Mouse (Mus musculus): ENCODE results near the gene Apoa4.

Apoa4 gene

DNA sequence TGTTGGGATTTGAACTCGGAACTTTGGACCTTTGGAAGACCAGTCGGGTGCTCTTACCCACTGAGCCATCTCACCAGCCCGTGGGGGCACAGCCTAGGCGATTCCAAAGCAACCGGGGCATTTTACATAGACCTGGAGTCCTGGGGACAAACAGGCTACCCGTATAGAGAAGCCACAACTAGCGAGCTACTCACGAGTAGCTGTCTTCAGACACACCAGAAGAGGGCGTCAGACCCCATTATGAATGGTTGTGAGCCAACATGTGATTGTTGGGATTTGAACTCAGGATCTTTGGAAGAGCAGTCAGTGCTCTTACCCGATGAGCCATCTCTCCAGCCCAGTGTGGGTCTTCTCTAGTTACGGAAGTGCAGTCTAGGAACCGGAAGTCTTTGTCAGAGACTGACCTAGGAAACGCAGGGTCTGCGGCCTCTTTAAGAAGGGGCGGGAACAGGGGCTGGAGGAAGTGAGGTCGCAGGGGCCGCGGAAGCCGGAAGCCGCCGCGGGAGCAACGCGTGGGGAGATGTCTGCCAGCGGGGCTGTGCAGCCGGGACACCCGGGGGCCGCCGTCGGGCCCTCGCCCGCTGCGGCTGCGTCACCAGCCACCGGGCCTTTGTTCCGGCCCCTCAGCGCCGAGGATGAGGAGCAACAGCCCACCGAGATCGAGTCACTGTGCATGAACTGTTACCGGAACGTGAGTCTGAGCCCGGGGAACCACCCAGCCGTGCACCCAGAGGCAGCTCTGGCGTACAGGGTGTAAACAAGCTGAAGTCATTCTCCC lies 32.4 kb downstream of the Apoa4 start, which contains the start of gene Zpr1:
Zpr1 (plus strand) TSS at position 388 of the 778 bp plus-strand sequence.
- DNase-seq (ENCODE audit: low read depth, low spot score): peak; percentile 91

GRCm38 (mm10) chr9:46274494-46274893 lies 34.0 kb downstream of the Apoa4 start:
- no peak for DNase-seq (ENCODE audit: low read depth, low spot score)

DNA sequence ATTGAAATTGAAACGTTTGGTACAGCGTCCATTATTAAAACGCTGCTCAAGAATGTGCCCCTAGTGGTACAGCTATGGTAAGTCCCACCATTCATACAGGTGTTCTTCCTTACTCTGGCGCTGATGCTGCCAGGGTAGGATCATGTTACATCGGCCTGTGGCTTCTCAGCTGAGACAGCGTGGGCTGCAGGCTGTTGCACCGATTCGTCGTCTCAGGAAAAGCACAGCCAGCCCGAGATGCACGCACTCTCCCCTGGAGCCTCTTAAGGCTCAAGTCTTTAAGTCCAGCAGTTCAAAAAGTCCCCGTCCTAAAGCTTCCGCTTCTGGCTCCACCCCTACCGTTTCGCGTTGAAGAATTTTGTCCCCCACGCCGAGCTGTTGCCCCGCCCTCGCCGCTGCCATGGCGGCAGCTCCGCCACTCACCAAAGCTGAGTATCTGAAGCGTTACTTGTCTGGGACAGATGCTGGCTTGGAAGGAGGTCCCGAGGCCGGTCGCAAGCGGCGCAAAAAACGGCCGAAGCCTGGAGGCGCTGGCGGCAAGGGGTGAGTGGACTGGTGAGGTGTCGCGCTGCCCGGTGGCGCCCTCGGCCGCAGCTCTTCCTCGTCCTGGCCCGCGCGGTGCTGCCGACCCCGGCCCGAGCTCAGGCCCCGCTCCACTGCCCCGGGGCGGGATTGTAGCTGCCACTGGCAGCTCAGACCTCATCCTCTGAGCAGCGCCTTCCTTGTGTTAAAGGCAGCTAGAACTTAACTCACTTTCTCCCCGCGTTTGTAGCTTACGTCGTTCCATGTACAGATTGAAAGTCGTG lies 42.3 kb downstream of the Apoa4 start, which contains the start of gene Bud13:
Bud13 (plus strand) TSS at position 378 of the 806 bp plus-strand sequence.
- DNase-seq (ENCODE audit: low read depth, low spot score): peak; percentile 81
